Mouse (Mus musculus) forebrain, embryonic 11.5 days (tissue): ENCODE results near the gene Afmid. TPM values are rescaled to one million over a fixed set of nuclear protein-coding genes. Genes with fewer than 3 reads are reported as not detected.
"Not testable (repeated sequence)": the region's sequence is repeated elsewhere in the genome, so short reads cannot be mapped to it uniquely, and the experiment has no call there.

Source experiments
- ATAC-seq: fragments of 200-750 bp; cut with Nextera tagmentation; replicated peaks from 2 replicates; pipeline ENCODE4 v1.8.0; 2017; ENCODE audit warnings: moderate TSS enrichment; ENCODE audit not compliant: low FRiP score
- DNase-seq: peaks from one replicate; pipeline ENCODE4 v3.0.0-alpha.2; 2017; ENCODE audit warnings: low spot score
- H3K27ac ChIP-seq: fragments of 300-500 bp; sonication (generic); 2 replicates; pipeline ENCODE4 v1.5.1; 2014; ENCODE audit warnings: low read depth, low read length
- H3K27me3 ChIP-seq: fragments of 300-500 bp; sonication (generic); 2 replicates; pipeline ENCODE4 v1.6.1; 2014; ENCODE audit warnings: mild to moderate bottlenecking, low read length, mixed read lengths; ENCODE audit not compliant: control insufficient read depth, insufficient read depth
- H3K36me3 ChIP-seq: fragments of 300-500 bp; sonication (generic); 2 replicates; pipeline ENCODE4 v1.6.1; 2014; ENCODE audit warnings: mild to moderate bottlenecking, low read length, moderate library complexity, mixed read lengths; ENCODE audit not compliant: control insufficient read depth, insufficient read depth
- H3K4me1 ChIP-seq: fragments of 300-500 bp; sonication (generic); replicated peaks from 2 replicates; pipeline ENCODE4 v1.6.1; 2014; ENCODE audit warnings: low read length, mixed read lengths; ENCODE audit not compliant: control insufficient read depth, insufficient read depth
- H3K4me2 ChIP-seq: fragments of 300-500 bp; sonication (generic); 2 replicates; pipeline ENCODE4 v1.6.1; 2014; ENCODE audit warnings: low read depth, mild to moderate bottlenecking, low read length, moderate library complexity, mixed read lengths; ENCODE audit not compliant: severe bottlenecking
- H3K4me3 ChIP-seq: fragments of 300-500 bp; sonication (generic); 2 replicates; pipeline ENCODE4 v1.5.1; 2014; ENCODE audit warnings: low read depth, low read length
- H3K9ac ChIP-seq: fragments of 300-500 bp; sonication (generic); 2 replicates; pipeline ENCODE4 v1.6.1; 2014; ENCODE audit warnings: low read length
- H3K9me3 ChIP-seq: fragments of 300-500 bp; sonication (generic); 2 replicates; pipeline ENCODE4 v1.6.1; 2016; ENCODE audit warnings: low read length, mixed read lengths; ENCODE audit not compliant: control insufficient read depth
- WGBS: fragments of 180-500 bp; shearing (Covaris S2); extraction: QIAGEN DNeasy Blood & Tissue Kit; methylation state at CpG from one replicate; pipeline ENCODE4 v1.1.7; 2014; 5-methylcytosine and 5-hydroxymethylcytosine counted together
- polyA plus RNA-seq: library from polyadenylated mRNA; unstranded; fragments of >200 nt; fragmentation: Nextera tagmentation; extraction: Ambion mirVana; gene quantifications from 2 replicates; pipeline ENCODE4 v1.2.1, GENCODE M21; 2014

Gene Afmid
- polyA plus RNA-seq, 1 experiment from 2014 or later = 6.0 TPM

- peak overlapping the region; percentile 53 for H3K4me2 ChIP-seq
- peaks cover 21% of the 10 kb centered on the region for H3K4me1 ChIP-seq
- H3K27ac ChIP-seq = no peak overlapping the region
- no peaks in the 10 kb centered on the region for H3K36me3 ChIP-seq
- H3K27me3 ChIP-seq = peaks cover 43% of the 10 kb centered on the region
- 1% methylated on average over 19 of the region's 19 CpGs for WGBS
- no peaks in the 10 kb centered on the region for H3K9me3 ChIP-seq
- H3K4me3 ChIP-seq = peak overlapping the region; percentile 30
- DNase-seq (peak; percentile 83), ATAC-seq (peak; percentile 58; the same call in 1 of the 2 replicates)
- no peak overlapping the region; the same call in none of the 2 replicates for H3K9ac ChIP-seq
These were observed 45.1 kb upstream of the Afmid start for GRCm38 (mm10) chr11:117780582-117781111.

- ATAC-seq (no peak), DNase-seq (no peak)
- Histone ChIP-seq H3K27ac (no peak overlapping the region), H3K9me3 (no peaks in the 10 kb centered on the region), H3K4me1 (peaks cover 21% of the 10 kb centered on the region), H3K9ac (no peak overlapping the region; the same call in 1 of the 2 replicates), H3K4me2 (peak overlapping the region; percentile 53), H3K27me3 (peaks cover 43% of the 10 kb centered on the region), H3K36me3 (no peaks in the 10 kb centered on the region), H3K4me3 (no peak overlapping the region; the same call in 1 of the 2 replicates)
- 22% methylated on average over 18 of the region's 18 CpGs for WGBS
These were observed 44.4 kb upstream of the Afmid start for GRCm38 (mm10) chr11:117781199-117781821.

GRCm38 (mm10) chr11:117781993-117782704 is 43.6 kb upstream of the Afmid start, which contains the start of the genes Tmc8 and Tmc6:
Tmc8 (plus strand) TSS chr11:117782076.
Tmc6 (minus strand) TSS chr11:117782198.
- no peak for ATAC-seq
- peaks cover 43% of the 10 kb centered on the region for H3K27me3 ChIP-seq
- H3K4me3 ChIP-seq = peak within 1 kb of the TSS; percentile 26; the same call in 1 of the 2 replicates
- peak; percentile 62 for DNase-seq
- H3K36me3 ChIP-seq = no peaks in the 10 kb centered on the region
- peak within 1 kb of the TSS; percentile 32 for H3K9ac ChIP-seq
- peaks cover 21% of the 10 kb centered on the region for H3K4me1 ChIP-seq
- no peak within 1 kb of the TSS for H3K27ac ChIP-seq
- 35% methylated on average over 24 of the region's 24 CpGs for WGBS
- H3K4me2 ChIP-seq = peak within 1 kb of the TSS; percentile 64
- H3K9me3 ChIP-seq = no peaks in the 10 kb centered on the region

DNA sequence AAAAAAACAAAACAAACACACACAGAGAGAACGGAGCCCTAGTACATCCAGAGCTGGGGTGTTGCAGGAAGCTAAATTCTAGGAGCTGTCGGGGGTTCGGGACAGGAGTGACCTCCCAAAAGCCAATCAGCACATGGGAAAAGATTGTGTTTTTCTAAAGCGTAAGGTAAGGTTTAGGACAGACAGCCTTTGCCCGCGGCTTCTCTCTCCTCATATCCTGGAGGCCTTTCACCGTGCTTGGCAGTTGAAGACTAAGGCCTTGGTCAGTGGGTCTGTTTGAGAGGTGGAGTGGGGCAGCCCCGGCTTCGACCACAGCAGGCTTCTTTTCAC is 43.1 kb upstream of the Afmid start:
- Histone ChIP-seq H3K4me1 (peaks cover 21% of the 10 kb centered on the region), H3K9ac (peak overlapping the region; percentile 32), H3K9me3 (no peaks in the 10 kb centered on the region), H3K27ac (no peak overlapping the region), H3K4me3 (peak overlapping the region; percentile 26; the same call in 1 of the 2 replicates), H3K27me3 (peaks cover 43% of the 10 kb centered on the region), H3K4me2 (peak overlapping the region; percentile 64; the same call in 1 of the 2 replicates), H3K36me3 (no peaks in the 10 kb centered on the region)
- DNase-seq (no peak), ATAC-seq (no peak)
- 46% methylated on average over 9 of the region's 9 CpGs for WGBS

DNA sequence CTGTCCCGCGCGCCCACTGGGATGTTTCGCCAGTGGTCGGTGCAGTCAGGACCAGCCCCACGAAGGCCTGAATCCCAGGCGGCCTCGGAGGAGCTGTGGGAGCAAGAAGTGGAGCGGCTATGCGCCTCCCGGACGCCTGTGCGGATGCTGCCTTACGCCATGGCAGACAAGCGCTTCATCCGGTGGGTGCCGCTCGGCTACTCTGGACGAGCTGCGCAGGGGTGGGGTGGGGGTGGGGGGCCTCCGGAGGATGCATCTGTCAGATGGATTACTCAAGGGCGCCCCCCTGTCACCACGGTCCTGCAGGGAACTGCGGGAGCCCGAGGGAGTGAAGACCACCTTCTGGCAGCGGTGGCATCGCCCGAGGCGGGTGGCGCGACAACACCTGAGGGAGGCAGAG is 42.6 kb upstream of the Afmid start:
- WGBS = 5% methylated on average over 31 of the region's 31 CpGs
- ATAC-seq (no peak), DNase-seq (peak; percentile 90)
- H3K27ac ChIP-seq = no peak overlapping the region
- peak overlapping the region; percentile 32 for H3K9ac ChIP-seq
- H3K27me3 ChIP-seq = peaks cover 43% of the 10 kb centered on the region
- peak overlapping the region; percentile 26; the same call in 1 of the 2 replicates for H3K4me3 ChIP-seq
- peaks cover 21% of the 10 kb centered on the region for H3K4me1 ChIP-seq
- H3K36me3 ChIP-seq = no peaks in the 10 kb centered on the region
- peak overlapping the region; percentile 64 for H3K4me2 ChIP-seq
- H3K9me3 ChIP-seq = no peaks in the 10 kb centered on the region

DNA sequence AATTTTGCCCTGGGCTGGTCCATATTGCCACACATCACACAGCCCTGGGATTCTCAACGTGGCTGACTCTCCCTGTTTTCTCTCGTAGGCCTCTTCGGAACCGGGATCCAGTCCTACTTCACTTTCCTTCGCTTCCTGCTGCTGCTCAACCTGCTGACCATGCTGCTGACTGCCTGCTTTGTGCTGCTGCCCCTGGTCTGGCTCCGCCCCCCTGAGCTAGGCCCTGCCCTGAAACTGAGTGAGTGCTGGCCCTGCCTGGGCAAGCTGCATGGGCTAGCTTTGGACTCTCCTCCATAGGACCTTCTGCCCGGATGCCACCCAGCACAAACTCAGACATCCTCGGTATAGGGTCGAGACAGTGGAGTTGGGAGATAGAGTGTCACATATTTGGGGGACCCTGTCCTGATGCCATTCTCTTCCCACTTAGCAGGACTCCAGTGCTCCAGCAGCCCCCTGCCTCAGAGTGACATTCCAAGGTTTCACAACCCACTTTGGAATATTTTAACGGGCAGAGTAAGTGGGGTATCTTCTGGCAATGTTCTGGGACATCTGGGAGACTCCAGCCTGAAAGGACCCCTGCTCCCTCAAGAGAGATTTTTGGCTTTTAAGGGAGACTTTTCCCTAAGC is 41.9 kb upstream of the Afmid start:
- 34% methylated on average over 10 of the region's 10 CpGs for WGBS
- no peak overlapping the region for H3K27ac ChIP-seq
- H3K27me3 ChIP-seq = peaks cover 43% of the 10 kb centered on the region
- peak overlapping the region; percentile 26; the same call in 1 of the 2 replicates for H3K4me3 ChIP-seq
- peak; percentile 36 for DNase-seq
- H3K36me3 ChIP-seq = no peaks in the 10 kb centered on the region
- ATAC-seq = no peak
- peak overlapping the region; percentile 64 for H3K4me2 ChIP-seq
- H3K4me1 ChIP-seq = peaks cover 21% of the 10 kb centered on the region
- no peaks in the 10 kb centered on the region for H3K9me3 ChIP-seq
- peak overlapping the region; percentile 32; the same call in 1 of the 2 replicates for H3K9ac ChIP-seq

GRCm38 (mm10) chr11:117786294-117786693 is 39.4 kb upstream of the Afmid start:
- no peak overlapping the region for H3K27ac ChIP-seq
- DNase-seq = peak; percentile 79
- H3K36me3 ChIP-seq = no peaks in the 10 kb centered on the region
- H3K4me1 ChIP-seq = peaks cover 8% of the 10 kb centered on the region
- H3K4me3 ChIP-seq = no peak overlapping the region
- no peaks in the 10 kb centered on the region for H3K9me3 ChIP-seq
- H3K9ac ChIP-seq = no peak overlapping the region
- peaks cover 31% of the 10 kb centered on the region for H3K27me3 ChIP-seq
- H3K4me2 ChIP-seq = no peak overlapping the region
- no peak for ATAC-seq
- WGBS = 6% methylated on average over 10 of the region's 10 CpGs

DNA sequence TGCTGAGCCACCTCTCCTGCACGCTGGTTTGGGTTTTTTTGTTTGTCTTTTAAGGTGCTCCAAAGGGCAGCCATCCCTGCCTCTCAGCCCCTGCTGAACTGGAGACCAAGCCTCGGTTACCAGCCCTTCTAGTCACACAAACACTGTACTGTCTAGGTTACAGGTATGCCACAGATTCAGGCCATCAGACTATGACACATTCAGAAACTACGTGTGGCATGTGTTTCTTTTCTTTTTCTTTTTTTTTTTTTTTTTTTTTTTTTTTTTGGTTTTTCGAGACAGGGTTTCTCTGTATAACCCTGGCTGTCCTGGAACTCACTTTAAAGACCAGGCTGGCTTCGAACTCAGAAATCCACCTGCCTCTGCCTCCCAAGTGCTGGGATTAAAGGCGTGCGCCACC is 37.2 kb upstream of the Afmid start:
- WGBS = 78% methylated on average over 7 of the region's 7 CpGs

More for the DNA sequence above, 37.2 kb upstream of the Afmid start:
- peaks cover 11% of the 10 kb centered on the region for H3K27me3 ChIP-seq
- not testable (repeated sequence) for H3K9me3 ChIP-seq, H3K4me2 ChIP-seq, ATAC-seq, H3K9ac ChIP-seq, H3K4me1 ChIP-seq, DNase-seq, H3K4me3 ChIP-seq, H3K27ac ChIP-seq, H3K36me3 ChIP-seq
